Mouse (Mus musculus) monocyte, adult 5-6 weeks (primary cell): ENCODE results near the gene Hoxc5. TPM values are rescaled to one million over a fixed set of nuclear protein-coding genes. Genes with fewer than 3 reads are reported as not detected.

ENCODE experiments used
- ATAC-seq: fragments of 153-309, 156-312 bp; replicated peaks from 2 replicates; pipeline ENCODE4 v1.8.0; 2017; ENCODE audit warnings: mild to moderate bottlenecking; ENCODE audit not compliant: low TSS enrichment, insufficient number of reproducible peaks, severe bottlenecking, poor library complexity, low FRiP score
- total RNA-seq: library from RNA; stranded (forward); fragments of 200-1000, 200-491, 200-594 nt; gene quantifications from 3 replicates; pipeline ENCODE4 v1.2.3, GENCODE M21; 2017

Gene Hoxc5
- total RNA-seq, 1 experiment from 2014 or later, result not detected

DNA sequence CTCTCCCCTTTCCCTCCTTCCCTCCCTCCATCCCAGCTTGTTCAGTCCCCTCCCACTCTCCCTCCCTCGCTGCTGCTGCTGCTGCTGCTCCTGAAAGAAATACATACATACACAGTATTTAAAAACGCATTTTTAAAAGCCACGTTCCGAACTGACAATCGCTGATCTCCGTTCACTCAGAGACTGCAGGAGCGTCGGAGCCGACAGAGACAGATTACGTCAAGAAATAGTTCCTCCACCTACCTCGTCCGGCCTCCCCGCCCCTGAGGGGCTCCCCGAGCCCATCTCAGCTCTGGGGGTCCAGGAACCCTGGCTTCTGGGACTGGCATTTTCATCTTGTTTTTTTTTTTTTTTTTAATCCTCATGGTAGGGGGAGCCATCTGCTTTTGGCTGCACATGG lies 13.7 kb downstream of the Hoxc5 start:
- ATAC-seq, result no peak

- ATAC-seq, result no peak
These were observed 14.4 kb downstream of the Hoxc5 start for GRCm38 (mm10) chr15:102981379-102982288.

DNA sequence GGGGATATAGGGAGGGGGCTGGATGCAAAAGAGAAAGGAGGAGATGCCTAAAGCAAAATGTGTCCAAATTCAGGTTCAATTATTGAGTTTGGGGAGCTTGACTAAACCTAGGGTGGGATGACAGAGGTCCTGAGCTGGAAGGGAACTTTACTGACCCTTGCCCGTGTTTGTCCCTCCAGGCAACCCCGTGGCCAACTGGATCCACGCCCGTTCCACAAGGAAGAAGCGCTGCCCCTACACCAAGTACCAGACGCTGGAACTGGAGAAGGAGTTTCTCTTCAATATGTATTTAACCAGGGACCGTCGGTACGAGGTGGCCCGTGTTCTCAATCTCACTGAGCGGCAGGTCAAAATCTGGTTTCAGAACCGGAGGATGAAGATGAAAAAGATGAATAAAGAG lies 16.5 kb downstream of the Hoxc5 start:
- ATAC-seq, result no peak

GRCm38 (mm10) chr15:102984521-102984920 lies 17.3 kb downstream of the Hoxc5 start:
- ATAC-seq, result no peak

DNA sequence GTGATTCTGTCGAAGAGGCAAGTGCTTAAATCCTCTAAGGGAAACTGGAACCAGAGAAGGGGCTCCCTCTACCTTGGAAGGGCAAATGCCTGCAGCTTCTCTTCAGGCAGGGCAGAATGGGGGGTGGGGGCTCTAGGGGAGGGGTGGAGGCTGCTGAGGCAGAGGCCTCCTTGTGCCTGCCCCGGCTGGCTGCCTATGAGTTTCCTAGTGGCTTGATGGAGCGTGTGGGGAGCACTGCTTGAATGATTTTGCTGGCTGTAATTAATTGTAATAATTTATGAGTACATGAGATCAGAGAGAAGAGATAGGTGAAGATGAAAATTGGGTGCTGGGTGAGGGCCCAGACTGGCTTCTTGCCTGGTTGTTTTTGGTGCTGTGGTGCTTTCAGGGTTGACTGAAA lies 17.7 kb downstream of the Hoxc5 start:
- no peak for ATAC-seq

DNA sequence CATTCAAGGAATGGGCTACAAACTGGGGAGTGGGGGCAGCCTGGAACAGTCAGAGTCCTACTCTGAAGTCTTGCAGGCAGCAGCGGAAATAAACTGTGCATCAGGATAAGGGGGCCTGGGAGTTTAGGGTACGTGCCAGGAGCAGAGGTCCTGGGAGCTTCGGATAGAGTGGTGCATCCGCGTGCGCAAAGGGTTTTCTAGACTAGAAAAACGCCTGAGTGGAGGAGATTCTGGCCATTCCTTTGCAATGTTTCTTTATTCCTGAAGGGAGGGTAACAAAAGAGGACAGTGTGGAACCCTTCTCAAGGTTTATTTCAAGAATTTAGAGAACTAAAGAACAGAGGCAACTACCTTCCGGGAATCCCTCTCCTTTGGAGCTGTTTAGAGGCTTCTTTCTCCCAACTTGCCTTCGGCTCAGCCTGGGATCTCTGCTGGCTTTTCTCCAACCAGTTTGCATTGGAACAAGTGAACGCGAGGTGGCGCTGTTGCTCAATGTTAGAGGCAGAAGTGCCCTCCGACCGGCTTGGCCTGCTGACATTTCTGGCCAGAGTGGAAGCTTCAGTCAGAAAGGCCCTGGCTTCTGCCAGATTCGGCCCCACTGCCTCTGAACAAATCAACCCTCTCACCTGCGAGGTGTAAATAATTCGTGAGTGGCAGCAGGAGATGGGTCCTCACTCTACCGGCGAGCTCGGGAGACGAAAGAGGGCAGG lies 20.0 kb downstream of the Hoxc5 start:
- ATAC-seq, result peak; percentile 78

- ATAC-seq, result no peak
These were observed 20.8 kb downstream of the Hoxc5 start for GRCm38 (mm10) chr15:102988078-102988477.

- no peak for ATAC-seq
These were observed 23.5 kb downstream of the Hoxc5 start, which contains the start of gene Hoxc8 for GRCm38 (mm10) chr15:102990461-102991397. Hoxc8 (plus strand) TSS chr15:102990607.

- no peak for ATAC-seq
These were observed 24.5 kb downstream of the Hoxc5 start for GRCm38 (mm10) chr15:102991782-102992181.

DNA sequence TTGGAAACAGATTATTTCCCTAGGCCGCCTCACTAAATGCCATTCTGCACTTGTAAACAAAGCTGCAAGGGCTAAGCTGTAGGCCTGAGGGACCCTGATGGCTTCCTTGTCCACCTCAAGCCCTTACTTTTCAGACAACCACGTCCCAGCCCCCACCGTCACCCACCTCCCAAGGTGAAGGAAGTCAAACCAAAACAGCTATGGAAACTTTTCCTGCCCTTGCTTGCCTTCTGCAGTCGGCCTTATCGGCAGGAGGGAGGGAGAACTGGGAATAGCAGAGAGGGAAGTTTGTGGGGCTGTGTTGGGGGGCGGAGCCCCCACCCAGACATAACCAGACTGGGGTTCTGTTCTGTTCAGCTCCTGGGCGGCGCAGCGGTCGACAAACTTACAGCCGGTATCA lies 25.0 kb downstream of the Hoxc5 start:
- no peak for ATAC-seq

- ATAC-seq, result no peak
These were observed 25.6 kb downstream of the Hoxc5 start for GRCm38 (mm10) chr15:102992863-102993262.

GRCm38 (mm10) chr15:102996548-102996947 lies 29.3 kb downstream of the Hoxc5 start:
- no peak for ATAC-seq

- no peak for ATAC-seq
These were observed 30.2 kb downstream of the Hoxc5 start for GRCm38 (mm10) chr15:102997431-102997830.

DNA sequence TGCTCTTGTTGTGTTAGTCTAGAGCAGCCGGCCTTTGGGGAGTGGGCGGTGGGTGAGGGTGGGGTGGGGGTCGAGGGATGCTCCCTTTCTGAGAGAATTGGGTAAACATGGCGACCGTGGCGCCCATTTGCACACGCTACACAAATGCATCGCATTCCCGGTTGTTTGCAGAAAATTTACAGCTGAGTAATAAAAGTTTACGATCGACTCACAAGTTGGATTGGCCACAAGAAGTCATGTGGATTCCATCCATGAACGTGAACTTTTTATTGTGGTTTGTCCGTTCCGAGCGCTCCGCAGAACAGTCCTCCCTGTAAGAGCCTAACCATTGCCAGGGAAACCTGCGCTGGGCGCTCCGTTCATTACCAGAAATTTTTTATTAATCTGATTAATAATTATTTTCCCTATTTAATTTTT lies 30.7 kb downstream of the Hoxc5 start, which contains the start of gene Hoxc6:
TSS of gene Hoxc6 (plus strand) at position 319 of the 417 bp plus-strand sequence.
- no peak for ATAC-seq

DNA sequence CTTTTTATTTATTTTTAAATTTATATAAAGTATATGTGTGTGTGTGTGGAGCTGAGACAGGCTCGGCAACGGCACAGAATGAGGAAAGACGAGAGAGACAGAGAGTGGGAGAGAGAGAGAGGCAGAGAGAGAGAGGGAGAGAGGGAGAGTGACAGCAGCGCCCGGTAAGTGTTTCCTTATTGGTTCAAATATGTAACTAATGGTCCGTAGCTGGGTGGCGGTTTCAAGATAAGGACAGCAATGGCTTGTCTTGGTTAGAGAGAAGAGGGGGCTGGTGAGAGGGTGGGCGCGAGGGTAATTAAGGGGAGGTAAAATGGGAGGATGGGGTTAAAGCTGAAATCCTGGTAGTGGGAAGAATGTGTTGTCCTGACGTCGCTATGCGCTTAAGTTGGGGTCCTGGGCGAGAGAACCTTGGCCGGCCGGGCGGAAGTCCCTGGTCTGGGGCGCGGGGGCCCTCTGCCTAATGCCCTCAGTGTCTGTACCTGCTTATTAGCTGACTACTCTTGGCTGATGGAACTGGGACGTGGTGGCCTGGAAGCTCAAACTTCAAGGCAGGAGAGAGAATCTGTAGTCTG lies 31.5 kb downstream of the Hoxc5 start:
- ATAC-seq, result no peak

DNA sequence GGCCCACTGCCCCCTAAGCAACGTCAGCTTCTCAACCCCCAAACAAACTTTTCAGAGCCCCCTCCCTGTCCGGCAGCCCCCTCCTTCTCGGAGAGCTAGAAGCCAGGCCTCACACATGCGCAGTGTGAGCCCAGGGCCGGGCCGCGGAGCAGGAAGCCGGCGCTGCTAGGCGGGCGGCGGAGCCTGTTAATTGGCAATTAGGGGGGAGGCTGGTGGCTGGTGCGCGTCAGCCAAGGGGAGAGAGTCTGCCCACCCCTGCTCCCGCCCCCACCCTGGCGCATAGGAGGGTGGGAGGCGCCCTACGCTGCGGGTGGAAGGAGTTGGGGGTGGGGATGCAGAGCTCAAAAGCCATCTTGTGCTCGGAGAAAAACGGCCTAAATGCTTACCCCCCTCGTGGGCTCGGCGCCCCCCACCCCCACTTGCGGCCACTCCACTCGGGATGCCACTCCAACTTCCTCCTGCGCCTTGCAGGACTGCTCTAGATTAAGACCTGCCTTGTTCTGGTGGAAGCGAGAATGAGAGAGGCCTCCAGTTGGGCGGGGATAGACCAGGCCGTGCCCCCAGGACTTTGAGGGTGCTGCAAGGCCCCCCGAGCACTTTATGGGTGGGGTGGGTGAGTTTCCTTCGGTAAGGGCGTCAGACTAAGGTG lies 32.1 kb downstream of the Hoxc5 start:
- ATAC-seq, result no peak

DNA sequence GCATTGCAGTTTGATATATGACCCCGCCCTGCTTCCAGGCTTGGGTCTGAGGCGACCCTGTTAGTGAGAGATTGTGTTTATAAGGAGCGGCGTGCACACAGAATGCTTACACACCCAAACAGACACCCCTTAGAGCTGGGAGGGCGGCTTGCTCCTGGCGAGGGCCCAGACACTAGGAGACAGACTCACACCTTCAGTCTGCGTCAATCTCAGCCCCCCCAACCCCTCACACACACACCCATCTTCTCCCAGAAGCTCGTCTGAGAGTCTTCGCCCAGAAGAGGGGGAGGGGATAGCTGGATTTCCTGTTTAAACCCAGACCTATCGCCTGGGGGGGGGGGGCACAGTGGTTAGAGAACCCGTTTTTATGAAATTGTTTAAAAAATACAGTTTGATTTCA lies 32.7 kb downstream of the Hoxc5 start:
- ATAC-seq, result no peak

- ATAC-seq, result no peak
These were observed 33.3 kb downstream of the Hoxc5 start for GRCm38 (mm10) chr15:103000501-103000901.
